Mouse (Mus musculus): ENCODE results near the gene Atxn7l3. TPM values are rescaled to one million over a fixed set of nuclear protein-coding genes. Genes with fewer than 3 reads are reported as not detected.
"Not testable (repeated sequence)": the region's sequence is repeated elsewhere in the genome, so short reads cannot be mapped to it uniquely, and the experiment has no call there.

The Atxn7l3 gene
- polyA plus RNA-seq, 1 experiment from 2014 or later, result 23.8 TPM

GRCm38 (mm10) chr11:102289511-102290100 lies 6.8 kb downstream of the Atxn7l3 start:
- H3K4me2 ChIP-seq, result no peak overlapping the region
- peaks cover 74% of the 10 kb centered on the region for H3K36me3 ChIP-seq
- no peaks in the 10 kb centered on the region for H3K27me3 ChIP-seq
- H3K4me1 ChIP-seq, result peaks cover 36% of the 10 kb centered on the region
- H3K27ac ChIP-seq, result no peak overlapping the region
- no peak for ATAC-seq (ENCODE audit: insufficient number of reproducible peaks, insufficient read depth, low FRiP score, low TSS enrichment, low read depth)
- 41% methylated on average over 6 of the region's 6 CpGs for WGBS
- H3K4me3 ChIP-seq, result no peak overlapping the region
- no peaks in the 10 kb centered on the region for H3K9me3 ChIP-seq
- H3K9ac ChIP-seq, result no peak overlapping the region

GRCm38 (mm10) chr11:102288913-102289312 lies 7.5 kb downstream of the Atxn7l3 start:
- Histone ChIP-seq H3K27ac (no peak overlapping the region), H3K9me3 (no peaks in the 10 kb centered on the region), H3K27me3 (no peaks in the 10 kb centered on the region), H3K4me3 (no peak overlapping the region), H3K4me1 (peaks cover 29% of the 10 kb centered on the region), H3K4me2 (no peak overlapping the region), H3K36me3 (peaks cover 69% of the 10 kb centered on the region), H3K9ac (0 out of 2 replicates have a peak overlapping the region, but pooled peaks have one; percentile 33)
- no peak for ATAC-seq (ENCODE audit: insufficient number of reproducible peaks, insufficient read depth, low FRiP score, low TSS enrichment, low read depth)
- 68% methylated on average over 2 of the region's 2 CpGs for WGBS

- Histone ChIP-seq H3K4me3 (no peak overlapping the region), H3K9ac (0 out of 2 replicates have a peak overlapping the region, but pooled peaks have one; percentile 33), H3K27ac (no peak overlapping the region), H3K4me2 (no peak overlapping the region), H3K27me3 (no peaks in the 10 kb centered on the region), H3K9me3 (no peaks in the 10 kb centered on the region), H3K36me3 (peaks cover 62% of the 10 kb centered on the region), H3K4me1 (peaks cover 29% of the 10 kb centered on the region)
- ATAC-seq (ENCODE audit: insufficient number of reproducible peaks, insufficient read depth, low FRiP score, low TSS enrichment, low read depth), result no peak
- 87% methylated on average over 8 of the region's 8 CpGs for WGBS
Observed at GRCm38 (mm10) chr11:102288027-102288804, 8.2 kb downstream of the Atxn7l3 start.

GRCm38 (mm10) chr11:102287485-102287884 lies 8.9 kb downstream of the Atxn7l3 start:
- Histone ChIP-seq H3K9ac (no peak overlapping the region), H3K27me3 (no peaks in the 10 kb centered on the region), H3K4me1 (peaks cover 29% of the 10 kb centered on the region), H3K4me3 (no peak overlapping the region), H3K9me3 (no peaks in the 10 kb centered on the region), H3K36me3 (peaks cover 54% of the 10 kb centered on the region), H3K27ac (no peak overlapping the region), H3K4me2 (no peak overlapping the region)
- ATAC-seq (ENCODE audit: insufficient number of reproducible peaks, insufficient read depth, low FRiP score, low TSS enrichment, low read depth), result no peak
- WGBS, result 89% methylated on average over 8 of the region's 8 CpGs

- H3K4me1 ChIP-seq, result peaks cover 22% of the 10 kb centered on the region
- H3K4me3 ChIP-seq, result peak overlapping the region; percentile 80
- H3K9me3 ChIP-seq, result no peaks in the 10 kb centered on the region
- no peaks in the 10 kb centered on the region for H3K27me3 ChIP-seq
- H3K4me2 ChIP-seq, result peak overlapping the region; percentile 85
- 5% methylated on average over 31 of the region's 31 CpGs for WGBS
- H3K36me3 ChIP-seq, result peaks cover 32% of the 10 kb centered on the region
- H3K27ac ChIP-seq, result peak overlapping the region; percentile 82
- ATAC-seq (ENCODE audit: insufficient number of reproducible peaks, insufficient read depth, low FRiP score, low TSS enrichment, low read depth), result peak; percentile 66
- peak overlapping the region; percentile 89 for H3K9ac ChIP-seq
Observed at GRCm38 (mm10) chr11:102285095-102285834, 11.2 kb downstream of the Atxn7l3 start.

- peaks cover 18% of the 10 kb centered on the region for H3K4me1 ChIP-seq
- WGBS, result under 1% methylated on average over 31 of the region's 32 CpGs
- H3K27ac ChIP-seq, result peak within 1 kb of the TSS; percentile 82
Observed at GRCm38 (mm10) chr11:102284501-102285094, 11.8 kb downstream of the Atxn7l3 start, which contains the start of gene Tmub2. Gene Tmub2, plus strand, starts transcription at chr11:102284931.

GRCm38 (mm10) chr11:102283922-102284321 lies 12.5 kb downstream of the Atxn7l3 start:
- Histone ChIP-seq H3K4me2 (peak overlapping the region; percentile 85), H3K27me3 (no peaks in the 10 kb centered on the region), H3K27ac (peak overlapping the region; percentile 77), H3K4me1 (peaks cover 18% of the 10 kb centered on the region), H3K9ac (no peak overlapping the region), H3K4me3 (peak overlapping the region; percentile 80), H3K36me3 (peaks cover 19% of the 10 kb centered on the region), H3K9me3 (no peaks in the 10 kb centered on the region)
- WGBS, result 88% methylated on average over 6 of the region's 6 CpGs
- no peak for ATAC-seq (ENCODE audit: insufficient number of reproducible peaks, insufficient read depth, low FRiP score, low TSS enrichment, low read depth)

More at GRCm38 (mm10) chr11:102284501-102285094, 11.8 kb downstream of the Atxn7l3 start, which contains the start of gene Tmub2:
- H3K9ac ChIP-seq, result peak within 1 kb of the TSS; percentile 89
- H3K4me2 ChIP-seq, result peak within 1 kb of the TSS; percentile 85
- peak; percentile 78 for ATAC-seq (ENCODE audit: insufficient number of reproducible peaks, insufficient read depth, low FRiP score, low TSS enrichment, low read depth)
- H3K4me3 ChIP-seq, result peak within 1 kb of the TSS; percentile 80
- no peaks in the 10 kb centered on the region for H3K27me3 ChIP-seq
- H3K9me3 ChIP-seq, result no peaks in the 10 kb centered on the region
- peaks cover 26% of the 10 kb centered on the region for H3K36me3 ChIP-seq

- ATAC-seq (ENCODE audit: insufficient number of reproducible peaks, insufficient read depth, low FRiP score, low TSS enrichment, low read depth); H3K36me3 ChIP-seq; H3K9me3 ChIP-seq; H3K4me2 ChIP-seq; H3K9ac ChIP-seq; H3K4me3 ChIP-seq; H3K27ac ChIP-seq: not testable (repeated sequence)
- 74% methylated on average over 6 of the region's 6 CpGs for WGBS
- H3K27me3 ChIP-seq, result peaks cover 13% of the 10 kb centered on the region
- H3K4me1 ChIP-seq, result peaks cover 13% of the 10 kb centered on the region
Observed at GRCm38 (mm10) chr11:102280267-102280666, 16.2 kb downstream of the Atxn7l3 start.

- Histone ChIP-seq H3K9me3 (no peaks in the 10 kb centered on the region), H3K4me1 (peaks cover 13% of the 10 kb centered on the region), H3K27ac (no peak overlapping the region), H3K27me3 (peaks cover 13% of the 10 kb centered on the region), H3K4me3 (no peak overlapping the region), H3K9ac (no peak overlapping the region), H3K36me3 (no peaks in the 10 kb centered on the region), H3K4me2 (no peak overlapping the region)
- no peak for ATAC-seq (ENCODE audit: insufficient number of reproducible peaks, insufficient read depth, low FRiP score, low TSS enrichment, low read depth)
- 94% methylated on average over 3 of the region's 3 CpGs for WGBS
Observed at GRCm38 (mm10) chr11:102279595-102279994, 16.8 kb downstream of the Atxn7l3 start.

GRCm38 (mm10) chr11:102277754-102278153 lies 18.7 kb downstream of the Atxn7l3 start:
- Histone ChIP-seq H3K9ac (no peak overlapping the region), H3K4me1 (peaks cover 13% of the 10 kb centered on the region), H3K27ac (no peak overlapping the region), H3K27me3 (peaks cover 13% of the 10 kb centered on the region), H3K4me3 (no peak overlapping the region), H3K4me2 (no peak overlapping the region), H3K36me3 (no peaks in the 10 kb centered on the region), H3K9me3 (no peaks in the 10 kb centered on the region)
- no peak for ATAC-seq (ENCODE audit: insufficient number of reproducible peaks, insufficient read depth, low FRiP score, low TSS enrichment, low read depth)
- WGBS, result 45% methylated on average over 11 of the region's 12 CpGs

- Histone ChIP-seq H3K9me3 (no peaks in the 10 kb centered on the region), H3K27me3 (peaks cover 13% of the 10 kb centered on the region), H3K27ac (no peak overlapping the region; the same call in 1 of the 2 replicates), H3K4me3 (peak overlapping the region; percentile 46), H3K4me1 (peaks cover 13% of the 10 kb centered on the region), H3K36me3 (no peaks in the 10 kb centered on the region), H3K9ac (peak overlapping the region; percentile 77), H3K4me2 (peak overlapping the region; percentile 91)
- peak; percentile 60; the same call in 1 of the 2 replicates for ATAC-seq (ENCODE audit: insufficient number of reproducible peaks, insufficient read depth, low FRiP score, low TSS enrichment, low read depth)
- 1% methylated on average over 33 of the region's 33 CpGs for WGBS
Observed at GRCm38 (mm10) chr11:102276411-102276915, 20.0 kb downstream of the Atxn7l3 start.

Measured in embryonic facial prominence, embryonic 13.5 days (tissue).